Mouse (Mus musculus): Measurements from ENCODE around the gene Ypel2. TPM values are rescaled to one million over a fixed set of nuclear protein-coding genes. Genes with fewer than 3 reads are reported as not detected.

The Ypel2 gene
- polyA plus RNA-seq, 1 experiment from 2014 or later, result 7.1 TPM

DNA sequence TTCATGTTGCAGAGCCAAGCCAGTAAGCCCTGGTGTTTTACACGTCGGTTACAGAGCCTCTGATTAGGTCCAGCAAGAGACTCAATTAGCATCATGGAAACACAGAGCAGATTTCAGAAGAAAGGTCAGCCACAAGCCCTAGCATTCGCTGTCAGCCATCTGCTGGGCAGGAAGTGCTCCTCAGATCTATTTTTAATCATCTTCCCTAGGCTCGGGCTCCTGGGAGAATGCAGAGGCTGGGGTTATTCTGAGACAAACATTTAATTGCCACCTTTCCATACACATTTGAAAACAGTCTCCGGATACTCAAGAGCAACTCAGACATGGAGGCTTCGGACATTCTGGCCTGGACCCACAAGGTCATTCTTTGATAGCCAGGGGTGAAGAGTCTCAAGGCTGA is 35.3 kb downstream of the Ypel2 start:
- Histone ChIP-seq H3K4me2 (ENCODE audit: low read length) (no peak overlapping the region), H3K4me1 (replicated peaks; ENCODE audit: control insufficient read depth, insufficient read depth, low read length) (peaks cover 3% of the 10 kb centered on the region; the same call in 1 of the 2 replicates), H3K9ac (replicated peaks; ENCODE audit: low read depth, low read length) (no peak overlapping the region), H3K27me3 (replicated peaks; ENCODE audit: control insufficient read depth, insufficient read depth, low read length) (no peaks in the 10 kb centered on the region), H3K36me3 (ENCODE audit: control insufficient read depth, insufficient read depth) (no peaks in the 10 kb centered on the region), H3K9me3 (ENCODE audit: control insufficient read depth, low read length) (no peaks in the 10 kb centered on the region), H3K4me3 (replicated peaks; ENCODE audit: low read length) (no peak overlapping the region), H3K27ac (ENCODE audit: low read length) (no peak overlapping the region)
- WGBS, result 69% methylated on average over 6 of the region's 6 CpGs
- no peak for ATAC-seq

GRCm38 (mm10) chr11:86956363-86956762 is 37.1 kb downstream of the Ypel2 start:
- Histone ChIP-seq H3K9ac (replicated peaks; ENCODE audit: low read depth, low read length) (no peak overlapping the region), H3K4me3 (replicated peaks; ENCODE audit: low read length) (no peak overlapping the region), H3K9me3 (ENCODE audit: control insufficient read depth, low read length) (no peaks in the 10 kb centered on the region), H3K4me1 (replicated peaks; ENCODE audit: control insufficient read depth, insufficient read depth, low read length) (0 out of 2 replicates have a peak, but pooled peaks cover 3% of the 10 kb centered on the region), H3K27ac (ENCODE audit: low read length) (no peak overlapping the region), H3K27me3 (replicated peaks; ENCODE audit: control insufficient read depth, insufficient read depth, low read length) (no peaks in the 10 kb centered on the region), H3K4me2 (ENCODE audit: low read length) (no peak overlapping the region), H3K36me3 (ENCODE audit: control insufficient read depth, insufficient read depth) (no peaks in the 10 kb centered on the region)
- WGBS, result 81% methylated on average over 2 of the region's 2 CpGs
- no peak for ATAC-seq

GRCm38 (mm10) chr11:86954616-86955270 is 38.8 kb downstream of the Ypel2 start:
- 73% methylated on average over 15 of the region's 15 CpGs for WGBS
- no peaks in the 10 kb centered on the region for H3K36me3 ChIP-seq (ENCODE audit: control insufficient read depth, insufficient read depth)
- ATAC-seq, result no peak
- no peak overlapping the region for H3K27ac ChIP-seq (ENCODE audit: low read length)
- no peak overlapping the region for H3K4me3 ChIP-seq (replicated peaks; ENCODE audit: low read length)
- no peaks in the 10 kb centered on the region for H3K27me3 ChIP-seq (replicated peaks; ENCODE audit: control insufficient read depth, insufficient read depth, low read length)
- H3K9ac ChIP-seq (replicated peaks; ENCODE audit: low read depth, low read length), result no peak overlapping the region
- H3K4me1 ChIP-seq (replicated peaks; ENCODE audit: control insufficient read depth, insufficient read depth, low read length), result peaks cover 10% of the 10 kb centered on the region
- H3K9me3 ChIP-seq (ENCODE audit: control insufficient read depth, low read length), result no peaks in the 10 kb centered on the region
- no peak overlapping the region for H3K4me2 ChIP-seq (ENCODE audit: low read length)

GRCm38 (mm10) chr11:86953096-86953495 is 40.4 kb downstream of the Ypel2 start:
- H3K4me1 ChIP-seq (replicated peaks; ENCODE audit: control insufficient read depth, insufficient read depth, low read length), result peaks cover 8% of the 10 kb centered on the region
- ATAC-seq, result no peak
- no peak overlapping the region for H3K27ac ChIP-seq (ENCODE audit: low read length)
- no peaks in the 10 kb centered on the region for H3K36me3 ChIP-seq (ENCODE audit: control insufficient read depth, insufficient read depth)
- H3K4me2 ChIP-seq (ENCODE audit: low read length), result no peak overlapping the region
- H3K9ac ChIP-seq (replicated peaks; ENCODE audit: low read depth, low read length), result no peak overlapping the region
- H3K9me3 ChIP-seq (ENCODE audit: control insufficient read depth, low read length), result no peaks in the 10 kb centered on the region
- H3K4me3 ChIP-seq (replicated peaks; ENCODE audit: low read length), result no peak overlapping the region
- WGBS, result 68% methylated on average over 8 of the region's 8 CpGs
- no peaks in the 10 kb centered on the region for H3K27me3 ChIP-seq (replicated peaks; ENCODE audit: control insufficient read depth, insufficient read depth, low read length)

DNA sequence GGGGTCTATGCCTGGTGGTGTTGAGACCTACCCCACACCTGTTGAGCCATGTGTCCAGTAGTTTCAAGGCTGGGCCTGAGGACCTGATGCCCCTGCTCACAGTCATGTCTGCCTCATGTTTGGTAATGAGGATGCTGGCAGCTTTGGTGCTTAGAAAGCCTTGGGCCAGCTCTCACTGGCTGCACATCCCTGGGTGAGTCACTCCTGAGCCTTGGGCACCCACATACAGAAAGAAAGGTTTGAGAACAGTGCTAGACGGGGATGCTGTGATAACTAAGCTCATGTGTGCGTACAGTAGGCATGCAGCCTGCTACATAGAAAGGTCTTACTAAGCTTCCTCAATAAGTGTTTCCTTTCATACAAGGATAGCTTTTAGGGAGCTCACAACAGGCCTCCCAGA is 40.8 kb downstream of the Ypel2 start:
- no peaks in the 10 kb centered on the region for H3K36me3 ChIP-seq (ENCODE audit: control insufficient read depth, insufficient read depth)
- no peak overlapping the region for H3K27ac ChIP-seq (ENCODE audit: low read length)
- 90% methylated on average over 2 of the region's 2 CpGs for WGBS
- no peak for ATAC-seq
- no peak overlapping the region for H3K9ac ChIP-seq (replicated peaks; ENCODE audit: low read depth, low read length)
- no peaks in the 10 kb centered on the region for H3K27me3 ChIP-seq (replicated peaks; ENCODE audit: control insufficient read depth, insufficient read depth, low read length)
- no peak overlapping the region for H3K4me2 ChIP-seq (ENCODE audit: low read length)
- H3K9me3 ChIP-seq (ENCODE audit: control insufficient read depth, low read length), result no peaks in the 10 kb centered on the region
- H3K4me1 ChIP-seq (replicated peaks; ENCODE audit: control insufficient read depth, insufficient read depth, low read length), result peaks cover 8% of the 10 kb centered on the region
- no peak overlapping the region for H3K4me3 ChIP-seq (replicated peaks; ENCODE audit: low read length)

GRCm38 (mm10) chr11:86951672-86952071 is 41.8 kb downstream of the Ypel2 start:
- no peak overlapping the region for H3K4me2 ChIP-seq (ENCODE audit: low read length)
- no peaks in the 10 kb centered on the region for H3K27me3 ChIP-seq (replicated peaks; ENCODE audit: control insufficient read depth, insufficient read depth, low read length)
- H3K4me1 ChIP-seq (replicated peaks; ENCODE audit: control insufficient read depth, insufficient read depth, low read length), result peaks cover 11% of the 10 kb centered on the region
- ATAC-seq, result no peak
- H3K27ac ChIP-seq (ENCODE audit: low read length), result no peak overlapping the region
- H3K36me3 ChIP-seq (ENCODE audit: control insufficient read depth, insufficient read depth), result no peaks in the 10 kb centered on the region
- H3K4me3 ChIP-seq (replicated peaks; ENCODE audit: low read length), result no peak overlapping the region
- 55% methylated on average over 8 of the region's 8 CpGs for WGBS
- no peak overlapping the region for H3K9ac ChIP-seq (replicated peaks; ENCODE audit: low read depth, low read length)
- no peaks in the 10 kb centered on the region for H3K9me3 ChIP-seq (ENCODE audit: control insufficient read depth, low read length)

- no peak overlapping the region for H3K4me2 ChIP-seq (ENCODE audit: low read length)
- H3K27me3 ChIP-seq (replicated peaks; ENCODE audit: control insufficient read depth, insufficient read depth, low read length), result no peaks in the 10 kb centered on the region
These were observed 43.0 kb downstream of the Ypel2 start for GRCm38 (mm10) chr11:86950491-86950890.

GRCm38 (mm10) chr11:86949951-86950441 is 43.5 kb downstream of the Ypel2 start:
- 54% methylated on average over 9 of the region's 9 CpGs for WGBS
- Histone ChIP-seq H3K27ac (ENCODE audit: low read length) (peak overlapping the region; percentile 20; the same call in 1 of the 2 replicates), H3K4me2 (ENCODE audit: low read length) (no peak overlapping the region)

More at GRCm38 (mm10) chr11:86950491-86950890, 43.0 kb downstream of the Ypel2 start:
- H3K9ac ChIP-seq (replicated peaks; ENCODE audit: low read depth, low read length), result no peak overlapping the region
- WGBS, result 60% methylated on average over 3 of the region's 3 CpGs
- peaks cover 19% of the 10 kb centered on the region for H3K4me1 ChIP-seq (replicated peaks; ENCODE audit: control insufficient read depth, insufficient read depth, low read length)
- no peaks in the 10 kb centered on the region for H3K9me3 ChIP-seq (ENCODE audit: control insufficient read depth, low read length)
- no peak for ATAC-seq
- no peak overlapping the region; the same call in 1 of the 2 replicates for H3K27ac ChIP-seq (ENCODE audit: low read length)
- no peaks in the 10 kb centered on the region for H3K36me3 ChIP-seq (ENCODE audit: control insufficient read depth, insufficient read depth)
- H3K4me3 ChIP-seq (replicated peaks; ENCODE audit: low read length), result no peak overlapping the region

GRCm38 (mm10) chr11:86946644-86947195 is 46.8 kb downstream of the Ypel2 start:
- H3K27ac ChIP-seq (ENCODE audit: low read length), result no peak overlapping the region
- H3K4me1 ChIP-seq (replicated peaks; ENCODE audit: control insufficient read depth, insufficient read depth, low read length), result peaks cover 19% of the 10 kb centered on the region
- H3K9me3 ChIP-seq (ENCODE audit: control insufficient read depth, low read length), result no peaks in the 10 kb centered on the region
- no peak overlapping the region for H3K4me3 ChIP-seq (replicated peaks; ENCODE audit: low read length)
- 0 out of 2 replicates have a peak, but pooled peaks have one; percentile 20 for ATAC-seq
- 20% methylated on average over 6 of the region's 6 CpGs for WGBS
- no peak overlapping the region for H3K4me2 ChIP-seq (ENCODE audit: low read length)
- 0 out of 2 replicates have a peak, but pooled peaks cover 3% of the 10 kb centered on the region for H3K36me3 ChIP-seq (ENCODE audit: control insufficient read depth, insufficient read depth)
- no peak overlapping the region for H3K9ac ChIP-seq (replicated peaks; ENCODE audit: low read depth, low read length)
- no peaks in the 10 kb centered on the region for H3K27me3 ChIP-seq (replicated peaks; ENCODE audit: control insufficient read depth, insufficient read depth, low read length)

More at GRCm38 (mm10) chr11:86949951-86950441, 43.5 kb downstream of the Ypel2 start:
- H3K4me1 ChIP-seq (replicated peaks; ENCODE audit: control insufficient read depth, insufficient read depth, low read length), result peaks cover 19% of the 10 kb centered on the region
- H3K36me3 ChIP-seq (ENCODE audit: control insufficient read depth, insufficient read depth), result no peaks in the 10 kb centered on the region
- peak; percentile 8; the same call in 1 of the 2 replicates for ATAC-seq
- H3K9ac ChIP-seq (replicated peaks; ENCODE audit: low read depth, low read length), result no peak overlapping the region
- H3K9me3 ChIP-seq (ENCODE audit: control insufficient read depth, low read length), result no peaks in the 10 kb centered on the region
- no peaks in the 10 kb centered on the region for H3K27me3 ChIP-seq (replicated peaks; ENCODE audit: control insufficient read depth, insufficient read depth, low read length)
- no peak overlapping the region for H3K4me3 ChIP-seq (replicated peaks; ENCODE audit: low read length)
